Mouse (Mus musculus) liver, embryonic 14.5 days (tissue): ENCODE measurements around the gene Tmem183a.

ENCODE experiments used
- CTCF ChIP-seq: IDR thresholded peaks from 2 replicates; pipeline ENCODE4 v1.5.1; 2016; ENCODE audit warnings: antibody characterized with exemption, low read depth, control low read depth
- EP300 ChIP-seq: IDR thresholded peaks from 2 replicates; pipeline ENCODE4 v1.6.1; 2016; ENCODE audit warnings: antibody characterized with exemption, low read depth

DNA sequence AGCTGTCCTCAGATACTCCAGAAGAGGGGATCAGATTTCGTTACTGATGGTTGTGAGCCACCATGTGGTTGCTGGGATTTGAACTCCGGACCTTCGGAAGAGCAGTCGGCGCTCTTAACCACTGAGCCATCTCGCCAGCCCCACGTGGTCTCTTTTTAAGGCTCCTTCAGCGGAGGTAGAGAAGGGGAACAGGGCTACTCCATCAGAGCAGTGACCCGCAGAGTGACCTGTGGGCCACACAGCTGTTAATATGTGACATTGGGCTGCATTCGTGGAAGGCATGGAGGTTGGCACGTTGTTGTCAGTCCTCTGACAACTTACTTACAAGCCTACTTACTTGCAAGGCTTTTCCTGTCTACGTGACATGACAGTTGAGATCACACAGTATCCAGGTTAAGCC, 36.4 kb upstream of the Tmem183a start:
- TF ChIP-seq CTCF (no peak), EP300 (no peak)
